In genomic region chrX:99358051-99358617, GRCm38 (mm10) we compare ENCODE assay signal across 8 mouse cellular contexts.
A peak's percentile ranks its signal among the peaks of the same experiment; 100 is the strongest.
DNase-seq lines count a peak whose midpoint lies in the region; ATAC-seq lines count a peak whose summit lies in the region.

No protein-coding gene starts in this region.

- DNase-seq in cerebellum, adult 11-12 months: no peak
- DNase-seq in cerebellum, adult 18-20 months: peak; percentile 41 to 43
- peak; percentile 33 for DNase-seq in forebrain, embryonic 14.5 days (ENCODE audit: low spot score)
- DNase-seq in liver, embryonic 13.5 days: no peak
- no peak for DNase-seq in gastrocnemius, postnatal 10 days
- DNase-seq in right cerebral cortex, postnatal 36 days (ENCODE audit: low spot score in 2 of 2): no peak
- DNase-seq in left cerebral cortex, adult 11 months (ENCODE audit: low spot score): no peak

- H3K27me3 ChIP-seq in forebrain, embryonic 14.5 days (replicated peaks; ENCODE audit: control insufficient read depth, insufficient read depth, low read length): no peaks in the 10 kb centered on the region
- peaks cover 11% of the 10 kb centered on the region; the same call in 1 of the 2 replicates for H3K27me3 ChIP-seq in liver, embryonic 13.5 days

- H3K4me1 ChIP-seq in forebrain, embryonic 14.5 days (ENCODE audit: control insufficient read depth, insufficient read depth, low read length): peaks cover 7% of the 10 kb centered on the region; the same call in 1 of the 2 replicates
- no peaks in the 10 kb centered on the region for H3K4me1 ChIP-seq in liver, embryonic 13.5 days (replicated peaks)

- peak; percentile 57; the same call in 1 of the 2 replicates for ATAC-seq in cerebellum, adult (ENCODE audit: insufficient number of reproducible peaks, low FRiP score, low TSS enrichment)
- ATAC-seq in forebrain, embryonic 14.5 days: peak; percentile 52; the same call in 1 of the 2 replicates
- ATAC-seq in liver, embryonic 13.5 days (ENCODE audit: low read depth): peak; percentile 43; the same call in 1 of the 2 replicates

- no peak overlapping the region for H3K4me3 ChIP-seq in forebrain, embryonic 14.5 days (ENCODE audit: low read depth, low read length)
- no peak overlapping the region for H3K4me3 ChIP-seq in liver, embryonic 13.5 days (replicated peaks)

- 47% methylated on average over 13 of the region's 13 CpGs for WGBS in forebrain, embryonic 14.5 days
- 35% methylated on average over 13 of the region's 13 CpGs for WGBS in liver, embryonic 13.5 days (ENCODE audit: insufficient replicate concordance)

- peak overlapping the region; percentile 33; the same call in 1 of the 2 replicates for H3K27ac ChIP-seq in forebrain, embryonic 14.5 days (ENCODE audit: low read depth, low read length)
- H3K27ac ChIP-seq in liver, embryonic 13.5 days: no peak overlapping the region

- no peaks in the 10 kb centered on the region for H3K36me3 ChIP-seq in forebrain, embryonic 14.5 days (ENCODE audit: control insufficient read depth, insufficient read depth, low read length)
- no peaks in the 10 kb centered on the region for H3K36me3 ChIP-seq in liver, embryonic 13.5 days

- no peaks in the 10 kb centered on the region for H3K9me3 ChIP-seq in forebrain, embryonic 14.5 days (replicated peaks; ENCODE audit: control insufficient read depth, low read length)
- H3K9me3 ChIP-seq in liver, embryonic 13.5 days (replicated peaks): no peaks in the 10 kb centered on the region

- no peak overlapping the region for H3K4me2 ChIP-seq in forebrain, embryonic 14.5 days (ENCODE audit: low read length)
- no peak overlapping the region for H3K4me2 ChIP-seq in liver, embryonic 13.5 days

- no peak overlapping the region for H3K9ac ChIP-seq in forebrain, embryonic 14.5 days (ENCODE audit: low read length)
- H3K9ac ChIP-seq in liver, embryonic 13.5 days: no peak overlapping the region

Comparison
In these comparisons a context has a peak if more than half of its experiments do, and no peak if none do; other contexts are left out.
1. DNase-seq: peak in cerebellum, adult 18-20 months (2 of 2) and forebrain, embryonic 14.5 days (single experiment); none in cerebellum, adult 11-12 months (single experiment), liver, embryonic 13.5 days (single experiment), gastrocnemius, postnatal 10 days (single experiment), right cerebral cortex, postnatal 36 days (0 of 2) and left cerebral cortex, adult 11 months (single experiment).
2. Peak in every context shown above with its lines, with median percentiles within 50 percentile points of each other: ATAC-seq.